Comparison of ENCODE assay signal across 20 mouse cellular contexts in the genomic region with DNA sequence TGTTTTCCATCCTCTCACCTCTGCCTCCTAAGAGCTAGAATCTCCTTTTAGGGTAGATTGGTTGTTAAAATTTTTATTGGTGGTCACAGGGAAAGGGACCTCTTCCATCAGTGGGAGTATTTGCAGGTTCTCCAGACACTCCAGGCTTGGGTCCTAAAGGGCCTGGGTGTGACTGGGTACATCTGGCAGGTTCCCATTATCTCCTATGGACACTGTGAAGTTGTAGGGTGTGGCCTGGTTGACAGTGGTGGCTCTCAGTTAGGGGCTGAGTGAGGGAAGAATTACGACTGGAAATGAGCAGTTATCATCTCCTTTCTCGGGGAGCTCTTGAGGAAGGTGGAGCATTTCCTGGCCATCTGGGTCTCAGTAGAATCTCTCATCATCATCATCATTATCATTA. TPM values are rescaled to one million over a fixed set of nuclear protein-coding genes. Genes with fewer than 3 reads are reported as not detected.
DNase-seq lines count a peak whose midpoint lies in the region; ATAC-seq lines count a peak whose summit lies in the region.
"Had no signal": no experiment of that assay in that cellular context is flagged by ENCODE, and none has a peak within 500 bp of the region (broad histone marks: within the 10 kb centered on the region; RNA-seq: fewer than 3 reads in every experiment).

No protein-coding gene starts in this region.

- H3K4me3 ChIP-seq in liver, embryonic 12.5 days = no peak overlapping the region
- H3K4me3 ChIP-seq: embryonic facial prominence, embryonic 15.5 days; heart, adult 2 months; hindbrain, embryonic 15.5 days; midbrain, embryonic 12.5 days had no signal

- WGBS in liver, embryonic 12.5 days (ENCODE audit: insufficient replicate concordance) = 9% methylated on average over 2 of the region's 2 CpGs

- no peaks in the 10 kb centered on the region for H3K27me3 ChIP-seq in liver, embryonic 12.5 days (replicated peaks)
- H3K27me3 ChIP-seq: embryonic facial prominence, embryonic 15.5 days; hindbrain, embryonic 15.5 days; midbrain, embryonic 12.5 days had no signal

- peak; percentile 37 for DNase-seq in spleen, adult 12 weeks (ENCODE audit: low spot score)
- no peak for DNase-seq in spleen, adult 18-20 months
- DNase-seq in spleen, postnatal 4 days (ENCODE audit: low spot score in 2 of 2) = peak; percentile 60 to 69
- no peak for DNase-seq in adrenal gland, postnatal 36 days
- DNase-seq in layer of hippocampus, adult 8-10 months (ENCODE audit: low spot score in 2 of 2) = no peak
- DNase-seq: cerebellum, adult 11 months; cerebellum, postnatal 14 days; embryo, embryonic 11 days; heart, adult 2 months; kidney, adult 18-20 months; kidney, postnatal 4 days; layer of hippocampus, postnatal 36 days; right cerebral cortex, postnatal 4 days; thymus, postnatal 25 days had no signal

- peak overlapping the region; percentile 55 for H3K9ac ChIP-seq in liver, embryonic 12.5 days
- H3K9ac ChIP-seq: embryonic facial prominence, embryonic 15.5 days; hindbrain, embryonic 15.5 days; midbrain, embryonic 12.5 days had no signal

- peak overlapping the region; percentile 68 for H3K4me2 ChIP-seq in liver, embryonic 12.5 days
- H3K4me2 ChIP-seq: embryonic facial prominence, embryonic 15.5 days; midbrain, embryonic 12.5 days had no signal

- H3K27ac ChIP-seq in liver, embryonic 12.5 days = peak overlapping the region; percentile 93
- H3K27ac ChIP-seq: embryonic facial prominence, embryonic 15.5 days; heart, adult 2 months; hindbrain, embryonic 15.5 days; midbrain, embryonic 12.5 days had no signal

- ATAC-seq in erythroblast, adult 5-6 weeks (replicated peaks; ENCODE audit: low FRiP score, poor library complexity, severe bottlenecking) = peak; percentile 91
- ATAC-seq in liver, embryonic 12.5 days = peak; percentile 100
- ATAC-seq: forebrain, embryonic 16.5 days had no signal

- peaks cover 69% of the 10 kb centered on the region for H3K4me1 ChIP-seq in liver, embryonic 12.5 days

- H3K9me3 ChIP-seq in liver, embryonic 12.5 days (replicated peaks) = no peaks in the 10 kb centered on the region
- H3K9me3 ChIP-seq: embryonic facial prominence, embryonic 15.5 days; hindbrain, embryonic 15.5 days; midbrain, embryonic 12.5 days had no signal

- H3K36me3 ChIP-seq in liver, embryonic 12.5 days = no peaks in the 10 kb centered on the region
- H3K36me3 ChIP-seq: embryonic facial prominence, embryonic 15.5 days; hindbrain, embryonic 15.5 days; midbrain, embryonic 12.5 days had no signal

RNA-seq across cellular contexts. Expression of gene Mark3, which starts 15.7 kb away (rescaled TPM):
- total RNA-seq in erythroblast, adult 5-6 weeks (2015; ENCODE audit: low replicate concordance) = 124 and 158 TPM in 2 replicates
- 138 and 180 TPM in 2 replicates for total RNA-seq in erythroblast, adult 5-6 weeks (2017; ENCODE audit: low replicate concordance)
- 32.9 and 35.2 TPM in 2 replicates for polyA plus RNA-seq in liver, embryonic 12.5 days (2016; fragmentation: Nextera tagmentation; extraction: Ambion mirVana)
- total RNA-seq in adrenal gland, postnatal 36 days (2021) = 10 to 100 TPM; 93.4 to 99.0 TPM
- 100 to 1,000 TPM in 1 of 4 experiments, 10 to 100 TPM in 3; 89.3 to 107 (median 96.8) TPM for total RNA-seq in layer of hippocampus, adult 8-10 months (2022)

RNA-seq across cellular contexts. Expression of gene Eif5, which starts 20.8 kb away (rescaled TPM):
- total RNA-seq in erythroblast, adult 5-6 weeks (2015; ENCODE audit: low replicate concordance) = 1,226 and 1,283 TPM in 2 replicates
- total RNA-seq in erythroblast, adult 5-6 weeks (2017; ENCODE audit: low replicate concordance) = 1,807 and 1,822 TPM in 2 replicates
- 664 and 670 TPM in 2 replicates for polyA plus RNA-seq in liver, embryonic 12.5 days (2016; fragmentation: Nextera tagmentation; extraction: Ambion mirVana)
- 100 to 1,000 TPM; 309 to 376 TPM for total RNA-seq in adrenal gland, postnatal 36 days (2021)
- total RNA-seq in layer of hippocampus, adult 8-10 months (2022) = 100 to 1,000 TPM; 235 to 288 (median 259) TPM

Comparison
In these comparisons a context has a peak if more than half of its experiments do, and no peak if none do; other contexts are left out.
1. DNase-seq: peak in spleen, adult 12 weeks (single experiment) and spleen, postnatal 4 days (2 of 2); none in spleen, adult 18-20 months (0 of 2), adrenal gland, postnatal 36 days (0 of 2) and layer of hippocampus, adult 8-10 months (0 of 2).